Mouse (Mus musculus) megakaryocyte, adult 5-6 weeks (primary cell): Measurements from ENCODE around the gene Cetn4. TPM values are rescaled to one million over a fixed set of nuclear protein-coding genes. Genes with fewer than 3 reads are reported as not detected.

Experiments
- ATAC-seq: 2 replicates; pipeline ENCODE4 v1.8.0; 2016; ENCODE audit warnings: mild to moderate bottlenecking, inconsistent platforms; ENCODE audit not compliant: poor library complexity, severe bottlenecking
- total RNA-seq, 2 experiments: library from RNA; stranded (forward) in 1 of 2; stranded (reverse) in 1 of 2; fragments of 153-499, 151-499 nt in 1 of 2; fragments of 221-1000, 200-1000 nt in 1 of 2; gene quantifications; 2 replicates each; pipeline versions ENCODE4 v1.2.3 to v1.2.4; 2015 to 2017

Cetn4 gene
- total RNA-seq (2015) (0.31 and 1.3 TPM in 2 replicates), total RNA-seq (2017) (0.45 and 2.2 TPM in 2 replicates)

GRCm38 (mm10) chr3:37312370-37312941 lies at the start of gene Cetn4, which contains the start of gene Bbs12:
Gene Cetn4, minus strand, starts transcription at chr3:37312708.
Gene Bbs12, plus strand, starts transcription at chr3:37312554.
- ATAC-seq, result peak; percentile 98

GRCm38 (mm10) chr3:37360729-37361128 lies 48.2 kb upstream of the Cetn4 start:
- ATAC-seq, result peak; percentile 78

GRCm38 (mm10) chr3:37354737-37355136 lies 42.2 kb upstream of the Cetn4 start:
- ATAC-seq, result no peak

GRCm38 (mm10) chr3:37353951-37354481 lies 41.5 kb upstream of the Cetn4 start:
- no peak for ATAC-seq

GRCm38 (mm10) chr3:37350386-37350785 lies 37.9 kb upstream of the Cetn4 start:
- ATAC-seq, result no peak

GRCm38 (mm10) chr3:37349166-37349548 lies 36.6 kb upstream of the Cetn4 start:
- ATAC-seq, result no peak

- no peak for ATAC-seq
Observed at GRCm38 (mm10) chr3:37348221-37349165, 36.0 kb upstream of the Cetn4 start, which contains the start of gene Fgf2. Gene Fgf2, plus strand, starts transcription at chr3:37348346.

- ATAC-seq, result no peak
Observed at GRCm38 (mm10) chr3:37347671-37348070, 35.2 kb upstream of the Cetn4 start.

- no peak for ATAC-seq
Observed at GRCm38 (mm10) chr3:37342811-37343210, 30.3 kb upstream of the Cetn4 start.

- ATAC-seq, result peak; percentile 67; the same call in 1 of the 2 replicates
Observed at GRCm38 (mm10) chr3:37341110-37341509, 28.6 kb upstream of the Cetn4 start.

GRCm38 (mm10) chr3:37334053-37334452 lies 21.5 kb upstream of the Cetn4 start:
- no peak for ATAC-seq

- ATAC-seq, result peak; percentile 99
Observed at GRCm38 (mm10) chr3:37331999-37332449, 19.5 kb upstream of the Cetn4 start.

GRCm38 (mm10) chr3:37329963-37330362 lies 17.5 kb upstream of the Cetn4 start:
- ATAC-seq, result no peak

GRCm38 (mm10) chr3:37328489-37328888 lies 16.0 kb upstream of the Cetn4 start:
- ATAC-seq, result no peak

GRCm38 (mm10) chr3:37326627-37327026 lies 14.1 kb upstream of the Cetn4 start:
- ATAC-seq, result no peak

GRCm38 (mm10) chr3:37325317-37326112 lies 13.0 kb upstream of the Cetn4 start:
- no peak for ATAC-seq

GRCm38 (mm10) chr3:37324310-37324709 lies 11.8 kb upstream of the Cetn4 start:
- ATAC-seq, result peak; percentile 74

- ATAC-seq, result no peak
Observed at GRCm38 (mm10) chr3:37316233-37316632, 3.7 kb upstream of the Cetn4 start.

- ATAC-seq, result peak; percentile 55
Observed at GRCm38 (mm10) chr3:37313371-37313770, 863 bp upstream of the Cetn4 start.

- peak; percentile 55 for ATAC-seq
Observed at GRCm38 (mm10) chr3:37311897-37312369, 575 bp downstream of the Cetn4 start.
